ENCODE assay signal across 7 mouse cellular contexts in the genomic region with DNA sequence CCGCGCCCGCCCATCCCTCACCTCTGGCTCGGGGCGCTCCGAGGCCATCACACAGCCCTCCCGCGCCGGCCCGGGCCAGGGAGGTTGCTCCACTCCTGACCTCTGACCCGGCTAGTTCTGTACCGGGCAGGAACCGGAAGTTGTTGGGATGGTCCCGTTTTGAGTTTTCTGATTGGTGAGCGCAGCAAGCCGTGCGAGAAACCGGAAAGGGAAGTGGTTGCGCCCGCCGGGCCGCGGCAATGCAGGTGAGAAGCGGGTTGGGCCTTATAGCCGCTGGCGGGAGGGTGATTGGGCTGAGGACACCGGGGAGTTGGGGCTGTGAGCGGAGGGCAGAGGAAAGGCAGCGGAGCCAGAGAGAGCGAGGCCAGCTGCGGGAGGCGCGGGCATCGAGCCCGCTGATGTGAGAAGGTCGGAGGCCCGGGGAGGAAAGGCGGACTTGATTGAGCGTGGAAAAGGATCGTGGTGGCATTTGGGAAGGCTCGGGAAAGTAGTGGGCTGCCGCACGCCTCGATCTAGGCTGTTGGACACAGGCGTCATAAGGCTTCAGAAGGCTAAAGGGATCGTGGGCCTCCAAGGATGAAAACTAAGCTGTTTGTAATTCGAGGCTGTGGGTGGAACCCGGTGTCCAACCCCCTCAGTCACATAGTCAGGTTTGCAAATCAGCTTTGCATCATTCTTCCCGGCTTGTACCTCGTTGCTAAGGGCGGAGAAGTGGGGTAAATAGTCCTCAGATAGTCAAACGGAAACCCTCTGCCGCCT. TPM values are rescaled to one million over a fixed set of nuclear protein-coding genes. Genes with fewer than 3 reads are reported as not detected.
A peak's percentile ranks its signal among the peaks of the same experiment; 100 is the strongest.
DNase-seq lines count a peak whose midpoint lies in the region; ATAC-seq lines count a peak whose summit lies in the region.

Gene Szt2, minus strand, starts transcription at position 132 of the 759 bp plus-strand sequence.
Gene Med8, plus strand, starts transcription at position 196 of the 759 bp plus-strand sequence.

- H3K27me3 ChIP-seq in intestine, embryonic 15.5 days (replicated peaks), result no peaks in the 10 kb centered on the region
- H3K27me3 ChIP-seq in midbrain, embryonic 10.5 days (ENCODE audit: low read depth, poor library complexity, severe bottlenecking), result no peaks in the 10 kb centered on the region

- H3K9me3 ChIP-seq in intestine, embryonic 15.5 days, result no peaks in the 10 kb centered on the region
- no peaks in the 10 kb centered on the region for H3K9me3 ChIP-seq in midbrain, embryonic 10.5 days (replicated peaks)

- peaks cover 22% of the 10 kb centered on the region for H3K36me3 ChIP-seq in intestine, embryonic 15.5 days
- peaks cover 53% of the 10 kb centered on the region for H3K36me3 ChIP-seq in midbrain, embryonic 10.5 days

- H3K27ac ChIP-seq in intestine, embryonic 15.5 days, result peak within 1 kb of the TSS; percentile 71
- peak within 1 kb of the TSS; percentile 92 for H3K27ac ChIP-seq in midbrain, embryonic 10.5 days (replicated peaks)

- DNase-seq in adrenal gland, adult 18-20 months (ENCODE audit: low spot score in 2 of 2), result peak; percentile 82 to 86
- DNase-seq in embryo, embryonic 11 days, result peak; percentile 97
- peak; percentile 80 to 84 for DNase-seq in gastrocnemius, postnatal 36 days
- DNase-seq in left cerebral cortex, postnatal 25 days (ENCODE audit: low spot score in 2 of 2), result peak; percentile 91 to 95
- peak; percentile 94 for DNase-seq in midbrain, embryonic 10.5 days (ENCODE audit: low spot score)
- DNase-seq in right cerebral cortex, postnatal 4 days, result peak; percentile 82

- peak within 1 kb of the TSS; percentile 78 for H3K4me2 ChIP-seq in intestine, embryonic 15.5 days (replicated peaks)

- peak; percentile 99 for ATAC-seq in intestine, embryonic 15.5 days

- H3K4me1 ChIP-seq in intestine, embryonic 15.5 days (replicated peaks), result peaks cover 9% of the 10 kb centered on the region
- H3K4me1 ChIP-seq in midbrain, embryonic 10.5 days, result peaks cover 21% of the 10 kb centered on the region

- peak within 1 kb of the TSS; percentile 95 for H3K4me3 ChIP-seq in intestine, embryonic 15.5 days (replicated peaks)
- peak within 1 kb of the TSS; percentile 97 for H3K4me3 ChIP-seq in midbrain, embryonic 10.5 days

- under 1% methylated on average over 53 of the region's 53 CpGs for WGBS in intestine, embryonic 15.5 days
- WGBS in midbrain, embryonic 10.5 days, result under 1% methylated on average over 53 of the region's 53 CpGs

- peak within 1 kb of the TSS; percentile 95 for H3K9ac ChIP-seq in intestine, embryonic 15.5 days

- intact Hi-C loops in gastrocnemius, postnatal 36 days (cut with DNase I), result no loop called here
- intact Hi-C loops in left cerebral cortex, postnatal 25 days (cut with DNase I), result no loop called here

RNA-seq across cellular contexts. Expression of gene Szt2, which starts in this region (rescaled TPM):
- 10 to 100 TPM; 13.9 to 19.2 TPM for total RNA-seq in adrenal gland, adult 18-20 months (2021)
- 1 to 10 TPM; 5.7 to 6.5 TPM for total RNA-seq in gastrocnemius, postnatal 36 days (2021)
- polyA plus RNA-seq in intestine, embryonic 15.5 days (2015; fragmentation: Nextera tagmentation; extraction: Ambion mirVana), result 4.4 and 5.1 TPM in 2 replicates
- total RNA-seq in left cerebral cortex, postnatal 25 days (2021), result 10 to 100 TPM; 30.6 to 43.8 TPM
- polyA plus RNA-seq in midbrain, embryonic 10.5 days (2016; fragmentation: Nextera tagmentation; extraction: Ambion mirVana), result 6.4 and 9.1 TPM in 2 replicates

RNA-seq across cellular contexts. Expression of gene Med8, which starts in this region (rescaled TPM):
- 10 to 100 TPM; 62.3 to 68.5 TPM for total RNA-seq in adrenal gland, adult 18-20 months (2021)
- 10 to 100 TPM; 36.3 to 37.8 TPM for total RNA-seq in gastrocnemius, postnatal 36 days (2021)
- polyA plus RNA-seq in intestine, embryonic 15.5 days (2015; fragmentation: Nextera tagmentation; extraction: Ambion mirVana), result 102 and 103 TPM in 2 replicates
- 10 to 100 TPM; 58.8 to 63.1 TPM for total RNA-seq in left cerebral cortex, postnatal 25 days (2021)
- 160 and 170 TPM in 2 replicates for polyA plus RNA-seq in midbrain, embryonic 10.5 days (2016; fragmentation: Nextera tagmentation; extraction: Ambion mirVana)

Comparison
In these comparisons a context has a peak if more than half of its experiments do, and no peak if none do; other contexts are left out.
1. Peak in every context shown above with its lines: DNase-seq, ATAC-seq, H3K4me3 ChIP-seq and H3K27ac ChIP-seq.